Mouse (Mus musculus) frontal cortex, postnatal 10 days (tissue): ENCODE data around the gene Tinag.
A peak's percentile ranks its signal among the peaks of the same experiment; 100 is the strongest.
"Not testable (repeated sequence)": the region's sequence is repeated elsewhere in the genome, so short reads cannot be mapped to it uniquely, and the experiment has no call there.

ENCODE experiments used
- DNase-seq, 2 experiments: peaks; one replicate each; pipeline ENCODE4 v3.0.0; 2022; ENCODE audit warnings: low spot score in 2 of 2, mixed read lengths in 1 of 2

The Tinag gene

DNA sequence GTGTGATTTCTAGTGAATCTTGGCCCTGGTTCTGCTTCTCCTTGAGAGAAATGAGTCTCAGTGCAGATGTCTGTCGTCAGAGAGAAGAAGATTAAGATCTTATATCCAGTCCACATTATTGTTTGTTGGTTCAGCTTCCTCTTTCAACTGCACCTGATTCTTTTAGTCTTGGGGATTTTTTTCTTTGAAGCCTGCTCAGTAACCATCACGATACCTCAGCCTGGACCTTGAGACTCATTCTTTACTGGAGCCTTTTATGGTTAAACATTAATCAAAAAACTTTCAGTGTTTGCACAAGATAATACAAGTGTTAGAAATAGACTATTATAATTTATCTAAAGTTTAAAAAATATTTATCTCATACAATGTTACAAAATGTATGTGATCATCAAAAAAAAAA, at the start of gene Tinag:
Gene Tinag, minus strand, starts transcription at position 210 of the 400 bp plus-strand sequence.
- no peak for DNase-seq

DNA sequence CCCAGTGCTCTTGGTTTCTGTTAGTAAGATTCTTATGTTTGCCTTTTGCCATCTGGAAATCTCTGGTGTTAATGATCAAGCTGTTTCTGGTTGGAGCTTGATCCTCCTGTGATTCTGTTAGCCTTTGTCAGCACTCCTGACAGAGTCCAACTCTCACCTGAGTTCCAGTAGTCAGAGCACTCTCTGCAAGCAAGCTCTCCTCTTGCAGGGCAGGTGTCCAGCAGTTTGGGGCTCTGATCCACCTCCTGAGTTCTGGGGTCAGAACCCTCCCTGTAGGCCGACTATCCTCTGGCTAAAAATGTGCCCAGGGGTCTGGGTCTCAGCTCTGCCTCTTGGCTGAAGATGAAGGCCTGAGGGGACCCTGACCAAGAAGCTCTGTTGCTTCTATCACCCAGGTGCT, 37.6 kb upstream of the Tinag start:
- not testable (repeated sequence) for DNase-seq

DNA sequence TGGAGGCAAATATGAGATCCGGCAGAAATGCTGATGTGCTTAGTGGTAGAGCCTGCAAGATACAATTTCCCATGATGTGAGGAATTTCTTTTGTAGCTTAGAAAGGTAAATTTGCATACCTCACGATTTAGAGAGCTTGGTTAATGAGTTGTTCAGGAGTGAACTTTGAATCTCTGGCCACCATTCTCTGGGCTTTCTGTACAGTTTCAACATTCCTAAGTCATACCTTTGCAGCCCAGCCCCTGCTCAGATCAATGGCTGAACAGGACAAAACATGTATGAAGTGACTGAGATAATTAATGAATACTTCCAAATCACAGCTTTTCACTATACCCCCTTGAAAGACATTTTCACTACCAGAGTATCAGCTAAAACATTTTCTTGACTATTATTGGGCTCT, 26.1 kb upstream of the Tinag start:
- DNase-seq = no peak

DNA sequence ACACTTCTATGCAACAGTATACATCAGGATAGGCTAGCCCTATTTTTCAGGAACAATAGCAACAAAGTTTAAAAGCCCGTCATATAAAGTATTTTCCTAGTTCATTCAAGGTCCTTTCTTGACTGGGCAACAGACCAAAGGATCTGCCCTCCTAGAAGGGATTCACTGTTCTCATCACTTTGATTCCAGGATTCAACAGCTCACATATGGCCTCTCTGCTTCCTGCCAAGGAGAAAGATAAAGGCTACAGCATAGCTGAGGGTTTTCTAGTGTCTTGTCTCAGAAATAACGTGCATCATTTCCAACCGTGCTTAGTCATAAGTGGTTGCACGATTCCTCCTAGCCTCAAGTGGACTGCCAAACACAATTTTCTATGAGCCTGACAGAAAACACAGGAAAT, 11.0 kb upstream of the Tinag start:
- DNase-seq = no peak

DNA sequence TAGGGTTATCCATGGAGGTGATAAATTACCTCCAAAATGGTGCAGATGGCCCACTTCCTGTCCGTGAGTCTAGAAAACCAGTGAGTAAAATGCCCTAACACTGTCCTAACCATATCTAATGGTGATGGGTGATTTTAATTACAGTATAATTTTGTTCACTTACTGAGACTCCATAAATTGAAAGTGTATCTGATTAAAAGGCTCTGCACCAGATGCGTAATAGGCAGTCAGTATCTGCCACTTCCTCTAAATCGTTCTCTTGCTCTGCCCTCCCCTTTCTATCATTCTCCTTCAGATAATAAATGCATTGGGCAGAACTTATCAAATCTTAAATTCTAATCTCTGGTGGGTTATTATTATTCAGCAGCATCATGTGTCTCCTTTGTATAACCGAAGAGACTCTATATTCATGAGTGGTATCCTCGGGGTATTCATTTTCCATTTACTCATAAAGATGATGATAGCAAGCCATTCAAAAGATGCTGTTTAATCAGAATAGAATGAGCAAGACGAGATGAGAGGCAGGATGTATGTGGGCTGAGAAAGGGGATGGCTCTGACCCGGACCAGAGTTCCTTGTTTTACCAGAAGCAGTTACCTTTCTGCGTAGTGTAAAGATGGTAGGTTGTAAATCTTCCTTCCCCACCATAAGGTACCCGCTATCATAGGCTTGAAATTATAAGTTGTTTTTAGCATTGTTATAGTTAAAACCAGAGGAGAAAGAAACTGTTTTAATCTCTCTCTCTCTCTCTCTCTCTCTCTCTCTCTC, 9.0 kb upstream of the Tinag start:
- no peak for DNase-seq

DNA sequence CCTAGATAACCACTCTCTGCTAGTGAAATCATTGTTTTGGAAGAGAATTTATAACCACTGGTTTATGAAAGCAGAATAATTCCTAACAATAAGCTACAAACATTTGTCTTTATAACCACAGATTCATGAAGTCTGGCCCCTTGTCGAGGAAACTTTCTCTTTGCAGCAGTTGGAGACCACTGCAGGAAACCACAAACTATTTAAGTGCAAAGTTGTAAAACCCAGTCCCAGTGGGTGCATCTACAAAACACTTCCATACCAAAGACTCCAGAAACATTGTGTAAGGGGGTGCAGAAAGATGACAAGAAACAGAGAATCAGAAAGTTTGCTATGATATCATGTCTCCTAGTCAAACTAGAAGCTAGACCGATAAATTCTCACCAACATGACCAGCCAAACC, 5.8 kb upstream of the Tinag start:
- no peak for DNase-seq

DNA sequence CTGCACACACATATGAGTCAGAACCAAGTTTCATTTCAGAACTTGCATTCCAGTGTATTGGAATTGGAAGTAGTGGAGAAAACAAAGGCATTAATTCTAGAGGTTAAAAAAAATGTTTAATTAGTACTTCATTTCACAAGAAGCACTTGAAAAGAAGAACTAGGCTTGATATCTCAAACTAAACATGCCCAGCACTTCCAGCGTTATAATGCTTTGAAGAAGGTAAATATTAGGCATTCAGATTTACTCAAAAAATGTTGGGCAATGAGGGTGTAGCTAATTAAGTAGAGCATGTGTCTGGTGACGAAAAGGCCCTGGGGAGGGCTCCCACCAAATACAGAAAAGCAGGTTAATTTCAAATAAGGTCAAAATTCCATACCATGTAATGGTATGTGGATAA, 4.1 kb upstream of the Tinag start:
- no peak for DNase-seq

DNA sequence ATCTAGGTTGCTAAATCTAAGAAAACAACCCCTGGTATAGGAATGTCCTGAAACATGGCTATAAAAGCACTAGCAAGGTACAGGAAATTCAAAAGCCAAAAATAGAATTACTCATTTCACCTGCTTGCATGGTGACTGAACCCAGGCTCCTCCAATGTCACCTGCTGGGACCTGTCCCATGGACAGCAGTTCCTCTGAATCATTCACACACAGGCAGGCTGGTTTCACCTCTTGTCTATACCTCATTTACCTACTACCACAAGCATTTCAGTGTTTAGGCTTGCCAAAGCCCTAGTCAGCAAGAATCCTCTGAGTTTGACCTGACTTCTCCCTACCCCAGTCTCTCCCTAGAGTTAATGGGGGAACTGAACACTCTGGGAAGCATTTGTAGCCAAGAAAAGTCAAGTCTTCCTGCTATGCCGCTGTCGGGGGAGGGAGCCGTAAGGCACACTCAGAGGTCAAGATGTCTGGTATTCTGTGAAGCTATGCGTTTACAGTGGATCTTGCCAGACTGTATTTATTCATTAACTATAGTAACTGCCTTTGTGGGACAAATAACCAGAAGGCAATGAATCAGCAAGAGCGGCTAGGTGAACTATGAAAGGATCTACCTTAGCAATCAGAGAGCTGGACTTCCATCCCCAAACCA, 597 bp upstream of the Tinag start:
- DNase-seq = no peak

DNA sequence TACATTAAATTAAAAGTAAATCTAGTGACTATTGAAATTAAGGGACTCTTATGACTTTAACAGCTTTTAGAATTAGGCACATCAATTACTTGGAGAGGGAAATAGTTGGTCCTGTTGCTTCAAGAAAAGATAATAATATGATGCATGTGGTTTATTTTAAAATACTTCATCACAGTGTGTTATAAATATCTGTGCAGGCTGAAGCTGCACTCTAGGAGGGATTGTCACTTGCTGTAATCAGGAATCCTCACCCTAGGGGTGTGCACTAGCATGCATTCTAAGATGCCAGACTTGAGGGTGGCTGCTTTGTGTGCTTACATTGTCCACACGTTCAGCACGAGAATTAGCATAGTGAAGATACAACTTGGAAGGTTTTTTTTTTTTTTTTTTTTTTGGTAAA, 10.2 kb downstream of the Tinag start:
- DNase-seq = no peak

DNA sequence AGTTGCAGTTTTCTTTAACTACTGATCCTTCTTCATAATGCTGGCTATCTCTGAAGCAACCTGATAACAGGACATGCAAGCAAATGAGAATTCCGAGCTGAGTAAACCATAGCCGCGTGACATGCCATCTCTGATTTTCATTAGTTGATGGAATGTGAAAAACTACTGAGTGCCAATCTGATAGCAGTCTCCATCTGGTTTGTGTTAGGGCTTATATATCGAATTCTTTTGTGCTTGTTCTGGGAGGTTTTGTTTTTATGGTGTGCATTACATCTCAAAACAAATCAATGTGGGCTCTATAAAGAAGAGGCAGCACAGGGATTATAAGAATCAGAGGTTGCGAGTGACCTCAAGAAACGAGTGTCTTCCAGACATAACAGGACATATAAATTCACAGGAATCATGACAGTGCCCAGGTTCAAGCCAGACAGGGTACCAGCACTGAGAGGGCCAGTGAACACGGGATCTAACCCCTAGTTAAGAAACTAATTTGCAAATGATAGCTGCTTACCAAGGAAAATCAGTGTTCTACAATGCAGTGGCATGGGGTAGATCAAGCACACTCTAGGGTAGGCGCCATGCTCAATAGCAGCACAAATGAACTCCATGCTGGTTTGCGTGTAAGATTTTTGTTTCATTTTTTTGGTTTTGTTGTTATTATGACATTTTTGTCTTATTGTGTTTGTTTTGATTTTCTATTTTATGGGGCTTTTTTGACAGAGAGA, 13.0 kb downstream of the Tinag start:
- no peak for DNase-seq

DNA sequence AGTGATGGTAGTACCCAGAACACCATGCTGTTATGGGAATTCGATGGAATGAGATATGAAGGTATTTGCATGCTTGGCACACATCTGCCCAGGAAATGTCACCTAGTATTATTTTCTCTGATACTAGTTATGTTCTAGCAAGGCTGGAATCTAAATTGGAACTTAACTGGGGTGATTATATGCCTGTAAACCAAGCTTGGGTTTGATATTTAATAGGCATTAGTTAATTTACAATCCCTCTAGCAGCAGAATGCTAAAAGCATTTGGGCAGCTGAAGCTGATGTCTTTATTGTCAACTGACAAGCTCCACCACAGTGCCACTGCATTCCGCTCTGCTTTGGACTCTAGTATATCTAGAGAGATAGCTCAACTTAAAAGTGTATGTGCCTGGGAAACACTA, 20.3 kb downstream of the Tinag start:
- DNase-seq = no peak

DNA sequence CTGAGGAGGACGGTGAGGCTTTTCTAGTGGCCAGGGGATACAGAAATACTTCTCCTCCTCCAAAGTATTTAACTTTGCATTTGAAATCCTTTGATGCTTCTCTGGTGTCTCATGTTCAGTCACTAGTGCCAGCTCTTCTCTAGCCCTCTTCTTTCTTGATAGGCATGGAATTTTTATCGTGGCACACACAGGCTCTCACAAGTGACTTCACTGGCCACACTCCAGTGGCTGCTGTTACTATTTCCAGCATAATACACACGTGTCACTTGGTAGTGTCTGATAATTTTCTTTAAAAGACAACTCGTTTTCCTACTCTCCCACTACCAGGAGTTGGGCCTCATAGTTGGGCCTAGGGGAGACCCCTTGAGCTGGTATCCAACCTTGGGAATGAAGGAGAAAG, 26.7 kb downstream of the Tinag start:
- no peak for DNase-seq

DNA sequence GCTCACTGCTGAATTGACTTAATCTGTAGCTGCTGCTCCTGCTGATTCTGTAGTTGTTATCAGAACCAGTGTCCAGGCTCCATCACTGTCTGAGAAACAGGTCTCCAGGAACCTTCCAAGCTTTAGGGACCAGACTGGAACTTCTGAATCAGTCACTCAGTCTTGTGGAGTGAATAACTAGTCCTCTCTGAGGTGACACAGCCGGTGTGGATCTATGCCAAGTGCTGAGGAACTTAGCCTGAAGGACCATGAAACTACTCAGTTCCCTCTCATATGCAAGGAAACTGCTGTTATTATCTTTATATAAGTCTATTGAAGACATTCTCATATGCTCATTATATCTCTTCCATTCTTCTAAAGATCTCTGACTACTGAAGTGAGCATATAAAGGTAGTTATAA, 49.6 kb downstream of the Tinag start:
- no peak for DNase-seq

DNA sequence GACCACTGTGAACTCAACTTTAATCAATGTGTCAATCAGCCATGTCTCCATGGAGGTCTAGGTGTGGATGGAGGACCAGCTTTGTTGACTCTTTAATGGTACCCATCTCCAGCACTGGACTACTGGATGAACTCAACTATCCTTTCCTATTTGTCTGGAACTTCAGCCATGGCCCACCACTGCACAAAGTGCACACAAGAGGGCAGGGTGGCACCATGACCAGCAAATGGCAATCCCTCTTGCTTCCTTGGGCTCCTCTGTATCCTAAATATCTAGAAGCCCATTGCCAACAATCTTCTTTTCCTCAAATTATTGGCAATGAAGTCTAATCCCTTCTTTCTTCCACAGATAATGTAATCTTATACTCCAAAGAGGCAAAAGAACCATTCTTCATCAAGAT, 55.6 kb downstream of the Tinag start:
- peak in 1 of 2 experiments; percentile 8 for DNase-seq

DNA sequence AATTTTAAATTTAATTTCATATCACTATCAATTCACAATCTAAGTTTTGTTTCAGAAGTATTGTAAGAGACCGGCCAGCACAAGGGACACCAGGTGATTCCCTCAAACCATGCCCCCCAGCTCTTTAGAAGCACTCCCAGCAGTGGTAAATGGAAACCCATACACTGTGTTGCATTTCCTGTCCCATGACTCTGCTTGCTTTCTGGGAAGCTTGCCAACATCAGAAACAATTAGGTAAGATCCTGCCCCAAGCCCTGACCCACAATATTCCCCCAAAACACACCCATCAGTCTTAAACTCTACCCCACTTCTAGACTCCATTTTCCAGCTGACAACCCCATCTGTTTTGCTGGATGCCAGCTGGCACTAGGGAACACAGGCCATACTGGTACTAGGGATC, 110.8 kb downstream of the Tinag start:
- no peak for DNase-seq

DNA sequence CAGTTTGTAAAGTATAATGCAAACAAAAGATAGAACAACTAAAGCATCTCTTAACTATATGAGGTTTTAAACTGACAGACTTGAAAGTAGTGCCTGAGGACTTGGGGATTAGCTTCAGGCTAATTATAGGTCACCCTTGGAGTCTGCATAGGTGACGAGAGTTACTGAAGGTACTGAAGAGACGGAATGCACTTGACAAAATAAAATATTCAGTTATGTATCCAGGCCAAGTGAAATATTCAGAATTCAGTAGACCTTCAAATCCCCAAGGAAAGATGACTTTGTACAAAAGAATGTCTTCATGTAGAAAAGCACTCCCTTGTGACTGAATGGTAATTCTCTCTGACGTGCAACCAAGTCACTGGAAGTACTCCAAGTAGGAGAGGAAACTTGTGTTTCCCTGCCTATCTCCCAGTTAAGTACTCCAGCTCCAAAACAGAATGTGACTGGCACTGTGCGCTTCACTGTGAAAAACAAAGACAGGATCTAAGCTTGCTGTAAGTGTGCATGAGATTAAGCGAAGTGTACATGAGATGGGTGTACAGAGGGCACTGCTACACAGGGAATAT, 130.4 kb downstream of the Tinag start:
- DNase-seq = no peak
